Mouse (Mus musculus): ENCODE data around the gene Arl5c.
"Not testable (repeated sequence)": the region's sequence is repeated elsewhere in the genome, so short reads cannot be mapped to it uniquely, and the experiment has no call there.

The Arl5c gene

GRCm38 (mm10) chr11:97959300-97959680 lies 36.7 kb downstream of the Arl5c start:
- DNase-seq (ENCODE audit: low spot score), result no peak

GRCm38 (mm10) chr11:97958641-97959299 lies 37.2 kb downstream of the Arl5c start:
- no peak for DNase-seq (ENCODE audit: low spot score)

GRCm38 (mm10) chr11:97956905-97957560 lies 38.9 kb downstream of the Arl5c start:
- no peak for DNase-seq (ENCODE audit: low spot score)

- no peak for DNase-seq (ENCODE audit: low spot score)
Measured at GRCm38 (mm10) chr11:97955915-97956314, 40.1 kb downstream of the Arl5c start.

DNA sequence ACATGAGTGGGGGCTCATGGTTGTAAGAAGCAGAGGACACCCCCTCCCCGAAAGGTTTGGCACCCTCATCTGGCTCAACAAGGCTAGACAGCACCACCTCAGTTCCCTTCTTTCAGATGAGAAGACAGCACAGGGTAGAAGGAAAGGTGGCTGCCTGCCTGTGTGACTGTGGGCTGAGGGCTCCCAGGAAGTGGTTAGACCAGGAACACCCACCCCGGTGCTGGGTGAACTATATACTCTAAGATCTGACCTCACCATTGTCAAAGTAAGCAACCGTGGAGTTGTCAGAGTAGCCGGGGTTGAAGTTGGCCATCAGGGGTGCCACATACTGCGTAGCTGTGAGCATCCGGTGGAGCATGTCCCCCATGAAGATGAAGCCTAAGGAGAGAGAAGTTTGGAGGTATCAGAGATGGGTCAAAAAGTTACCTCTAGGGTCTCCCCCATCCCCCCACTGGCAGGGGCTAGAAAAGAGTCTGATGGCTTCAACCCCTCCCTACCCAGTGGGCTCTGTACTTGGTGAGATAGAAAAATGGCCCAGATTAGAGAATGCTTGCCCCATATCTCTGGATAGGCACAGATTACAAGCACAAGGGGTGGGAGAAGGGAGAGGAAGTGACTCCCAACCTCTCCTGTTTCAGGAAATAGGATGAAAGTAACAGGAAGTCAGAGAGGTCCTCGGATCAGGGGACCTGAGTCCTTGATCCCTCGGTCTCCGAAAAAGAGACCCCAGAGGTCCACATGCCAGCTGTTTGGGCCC lies 40.7 kb downstream of the Arl5c start:
- no peak for DNase-seq (ENCODE audit: low spot score)

GRCm38 (mm10) chr11:97954469-97955141 lies 41.4 kb downstream of the Arl5c start:
- DNase-seq (ENCODE audit: low spot score), result no peak

GRCm38 (mm10) chr11:97953939-97954275 lies 42.1 kb downstream of the Arl5c start:
- DNase-seq (ENCODE audit: low spot score), result no peak

DNA sequence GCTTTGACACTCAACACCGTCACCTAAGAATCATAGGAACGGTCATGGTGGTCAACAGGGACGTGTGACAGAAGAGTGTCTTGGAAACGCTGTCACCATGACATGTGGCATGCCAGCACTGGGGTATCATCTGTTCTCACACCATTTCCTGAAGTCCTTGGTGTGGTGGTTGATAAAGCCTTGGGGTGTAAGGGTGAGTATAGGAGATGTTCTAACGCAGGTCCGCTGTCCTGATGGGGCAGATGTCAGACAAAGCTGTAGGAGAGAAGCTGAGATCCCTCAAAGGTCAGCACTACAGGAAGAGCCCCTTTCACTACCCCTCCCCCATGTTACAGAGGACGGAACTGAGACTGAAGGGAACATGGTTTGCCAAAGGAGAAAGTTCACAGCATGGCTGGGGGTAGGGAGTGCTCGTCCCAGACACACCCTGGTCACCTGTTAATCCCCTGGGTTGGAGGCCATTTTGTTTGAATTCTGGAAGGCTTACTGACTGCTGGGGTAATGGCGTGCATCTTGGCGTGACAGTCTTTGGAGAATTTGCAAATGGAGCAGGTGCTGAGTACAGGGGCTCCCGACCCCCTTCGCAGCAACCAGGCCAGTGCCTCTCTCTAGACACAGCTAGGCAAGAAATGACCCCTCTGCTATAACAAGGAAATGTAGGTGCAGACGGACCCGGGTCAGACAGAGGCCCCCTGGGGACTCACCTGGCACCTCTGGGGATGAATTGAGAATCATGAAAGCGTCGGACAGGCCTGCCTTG lies 42.6 kb downstream of the Arl5c start:
- no peak for DNase-seq (ENCODE audit: low spot score)

GRCm38 (mm10) chr11:97952367-97953006 lies 43.5 kb downstream of the Arl5c start:
- DNase-seq (ENCODE audit: low spot score), result no peak

DNA sequence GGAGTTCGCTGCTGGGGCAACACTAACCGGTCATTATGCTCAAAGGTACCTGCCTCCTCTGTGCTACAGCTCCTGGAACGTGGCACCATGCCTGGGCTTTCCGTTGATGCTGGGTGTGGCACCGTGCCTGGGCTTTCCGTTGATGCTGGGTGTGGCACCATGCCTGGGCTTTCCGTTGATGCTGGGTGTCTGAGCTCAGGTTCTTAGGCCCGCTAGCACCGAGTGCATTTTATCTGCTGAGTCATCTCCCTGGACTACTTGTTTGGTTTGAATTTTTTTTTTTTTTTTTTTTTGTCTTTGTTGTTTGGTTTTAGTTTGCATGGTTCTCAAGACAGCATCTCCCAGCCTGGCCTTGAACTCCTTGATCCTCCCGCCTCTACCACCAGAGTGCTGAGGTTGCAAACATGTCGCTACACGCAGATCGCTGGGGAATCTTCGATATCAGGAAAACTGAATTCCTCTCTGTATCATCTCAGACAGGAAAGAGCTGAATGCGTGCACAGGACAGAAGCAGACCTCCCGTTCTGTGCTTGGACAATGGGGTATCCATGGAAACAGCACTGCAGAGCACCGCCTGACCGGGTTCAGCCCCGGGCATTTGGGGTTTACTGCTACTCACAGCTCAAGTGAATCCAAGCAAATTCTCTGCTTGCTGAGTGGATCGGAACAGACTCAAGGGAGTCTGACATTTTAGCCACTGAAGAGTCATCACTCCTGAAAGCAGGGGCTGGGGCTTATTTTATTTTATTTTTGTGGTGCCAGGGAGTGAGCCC lies 46.1 kb downstream of the Arl5c start:
- peak; percentile 54 for DNase-seq (ENCODE audit: low spot score)

- DNase-seq (ENCODE audit: low spot score), result no peak
Measured at GRCm38 (mm10) chr11:97947426-97947825, 48.6 kb downstream of the Arl5c start.

GRCm38 (mm10) chr11:97945738-97946289 lies 50.2 kb downstream of the Arl5c start:
- not testable (repeated sequence) for DNase-seq (ENCODE audit: low spot score)

GRCm38 (mm10) chr11:97945031-97945430 lies 51.0 kb downstream of the Arl5c start:
- no peak for DNase-seq (ENCODE audit: low spot score)

GRCm38 (mm10) chr11:97943256-97943655 lies 52.7 kb downstream of the Arl5c start:
- no peak for DNase-seq (ENCODE audit: low spot score)

GRCm38 (mm10) chr11:97942420-97943111 lies 53.4 kb downstream of the Arl5c start:
- DNase-seq (ENCODE audit: low spot score), result no peak
